Mouse (Mus musculus): ENCODE measurements around the gene Tmem184a.
A peak's percentile ranks its signal among the peaks of the same experiment; 100 is the strongest.

Gene Tmem184a

DNA sequence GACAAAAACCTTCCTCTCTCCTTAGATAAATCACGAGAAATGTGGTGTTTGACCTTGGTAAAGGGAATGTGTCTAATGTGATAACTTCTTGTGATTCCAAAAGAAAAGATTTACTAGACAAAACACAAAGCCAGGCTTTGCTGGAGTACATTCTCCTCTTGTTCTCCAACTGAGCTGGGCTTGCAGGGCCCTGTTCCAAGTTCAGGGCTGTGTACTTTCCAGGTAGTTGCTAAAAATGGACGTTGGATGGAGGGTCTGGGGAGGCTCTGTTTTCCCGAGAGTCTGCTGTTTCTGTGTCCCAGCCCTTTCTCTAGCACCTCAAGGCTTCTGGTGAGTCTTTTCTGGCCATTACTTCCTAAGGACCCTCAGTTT, 26.8 kb downstream of the Tmem184a start:
- no peak for DNase-seq (ENCODE audit: low read depth)

DNA sequence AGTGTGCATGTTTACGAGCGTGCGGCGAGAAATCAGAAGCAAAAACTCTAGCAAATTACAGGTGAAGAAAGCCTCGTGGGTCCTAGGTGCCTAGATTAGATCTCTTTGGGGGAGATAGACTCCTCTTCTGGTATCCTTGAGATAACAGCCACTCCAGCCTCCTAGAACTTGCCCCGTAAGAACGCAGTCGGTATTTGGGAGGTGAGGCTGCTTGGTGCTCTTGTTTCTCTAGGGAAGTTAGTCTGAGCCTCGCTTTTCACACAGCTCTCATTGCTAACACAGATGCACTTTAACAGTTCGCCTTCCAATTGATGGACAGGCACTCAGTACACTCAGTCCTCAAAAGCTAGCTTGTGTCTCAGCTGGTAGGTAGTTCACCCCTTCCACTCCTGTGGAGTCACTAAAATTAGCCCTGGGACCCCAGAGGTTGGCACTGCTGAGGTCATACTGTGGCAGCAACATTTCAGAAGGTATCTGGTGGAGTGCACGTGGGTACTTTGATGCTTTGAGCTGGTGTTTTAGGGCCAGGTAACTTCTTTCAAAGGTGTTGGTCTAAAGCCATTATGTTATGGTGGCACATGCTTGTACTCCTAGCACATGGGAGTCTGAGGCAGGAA, 27.4 kb downstream of the Tmem184a start:
- no peak for DNase-seq (ENCODE audit: low read depth)

GRCm38 (mm10) chr5:139791227-139792158, 28.2 kb downstream of the Tmem184a start, which contains the start of gene Mafk:
TSS of gene Mafk (plus strand) at chr5:139791513.
- DNase-seq (ENCODE audit: low read depth): peak; percentile 93

- DNase-seq (ENCODE audit: low read depth): no peak
Measured at GRCm38 (mm10) chr5:139789466-139789865, 30.3 kb downstream of the Tmem184a start.

DNA sequence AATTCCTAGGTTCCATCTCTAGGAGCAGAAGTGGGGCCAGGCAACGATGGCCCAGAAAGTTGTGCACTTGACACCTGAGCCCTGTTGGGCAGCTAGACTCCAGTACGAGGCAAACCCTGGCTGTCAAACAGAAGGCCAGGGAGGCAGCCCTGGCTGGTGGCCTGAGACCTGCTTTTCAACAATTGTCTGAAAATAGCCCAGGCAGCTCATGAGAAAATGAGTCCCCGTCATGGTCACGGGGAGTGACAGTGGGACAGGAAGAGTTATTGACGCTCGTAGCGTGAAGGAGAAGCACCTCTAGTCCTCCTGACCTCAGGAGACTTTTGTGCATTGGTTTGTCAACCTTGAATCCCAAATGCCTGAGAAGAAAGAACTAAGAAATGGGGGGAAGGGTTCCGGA, 38.3 kb downstream of the Tmem184a start:
- no peak for DNase-seq (ENCODE audit: low read depth)

- DNase-seq (ENCODE audit: low read depth): no peak
Measured at GRCm38 (mm10) chr5:139776966-139777365, 42.8 kb downstream of the Tmem184a start.

GRCm38 (mm10) chr5:139775216-139775926, 44.3 kb downstream of the Tmem184a start, which contains the start of gene Ints1:
TSS of gene Ints1 (minus strand) at chr5:139775674.
- DNase-seq (ENCODE audit: low read depth): peak; percentile 92

DNA sequence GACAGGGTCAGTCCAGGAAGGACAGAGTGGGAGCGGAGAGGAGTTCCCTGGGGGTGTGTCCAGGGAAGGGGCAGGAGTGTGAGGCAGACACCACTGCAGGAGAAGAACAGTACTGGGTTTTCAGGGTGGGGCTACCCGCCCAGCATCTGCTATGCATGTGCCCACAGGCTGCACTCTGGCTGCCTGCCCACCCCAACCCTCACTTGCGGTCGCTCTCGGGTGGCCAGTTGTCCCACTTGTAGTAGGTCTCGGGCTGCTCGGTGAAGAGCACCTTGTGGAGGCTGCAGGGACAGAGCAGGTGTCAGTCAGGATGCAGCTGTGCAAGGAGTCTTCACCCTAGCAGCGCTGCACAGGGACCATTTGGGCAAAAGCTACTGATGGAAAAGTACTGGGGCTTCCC, 51.5 kb downstream of the Tmem184a start:
- no peak for DNase-seq (ENCODE audit: low read depth)

DNA sequence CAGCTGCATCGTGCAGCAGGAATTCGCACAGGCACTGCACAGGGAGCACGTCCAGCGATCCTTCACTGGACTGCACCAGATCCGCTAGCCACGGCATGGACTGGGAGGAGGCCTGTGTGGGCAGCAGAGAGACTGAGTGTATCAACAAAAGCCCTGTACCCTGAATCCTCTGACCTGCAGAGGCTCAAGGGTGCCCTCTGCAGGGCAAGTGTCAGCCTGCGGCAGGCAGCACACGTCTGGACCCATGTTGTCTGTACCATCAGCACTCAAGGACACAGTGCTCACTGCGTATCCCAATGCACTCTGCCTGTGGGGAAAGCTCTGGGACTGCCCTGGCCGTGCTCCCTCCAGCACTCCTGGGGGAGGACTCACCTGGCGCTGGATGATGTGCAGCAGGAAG, 55.4 kb downstream of the Tmem184a start:
- peak; percentile 8 for DNase-seq (ENCODE audit: low read depth)

GRCm38 (mm10) chr5:139758096-139758495, 61.6 kb downstream of the Tmem184a start:
- DNase-seq (ENCODE audit: low read depth): no peak

- no peak for DNase-seq (ENCODE audit: low read depth)
Measured at GRCm38 (mm10) chr5:139756586-139756985, 63.1 kb downstream of the Tmem184a start.

GRCm38 (mm10) chr5:139756135-139756534, 63.6 kb downstream of the Tmem184a start:
- DNase-seq (ENCODE audit: low read depth): no peak

GRCm38 (mm10) chr5:139754753-139755152, 65.0 kb downstream of the Tmem184a start:
- DNase-seq (ENCODE audit: low read depth): no peak
